Mouse (Mus musculus) heart, postnatal 36 days (tissue): ENCODE results near the gene Fam71f2. TPM values are rescaled to one million over a fixed set of nuclear protein-coding genes. Genes with fewer than 3 reads are reported as not detected.

Source experiments
- DNase-seq, 2 experiments: peaks; one replicate each; pipeline ENCODE4 v3.0.0; 2021 to 2022
- intact Hi-C: fragments of 180-260 bp; cut with DNase I; formaldehyde crosslinking; loops from one replicate; pipeline ENCODE4 v1.15.1; 2025
- total RNA-seq, 2 experiments: library from RNA; stranded (reverse); gene quantifications; 2 replicates each; pipeline ENCODE4 v1.2.3; 2021

The Fam71f2 gene
- total RNA-seq, 2 experiments from 2014 or later = 0.27 TPM; not detected in 1

DNA sequence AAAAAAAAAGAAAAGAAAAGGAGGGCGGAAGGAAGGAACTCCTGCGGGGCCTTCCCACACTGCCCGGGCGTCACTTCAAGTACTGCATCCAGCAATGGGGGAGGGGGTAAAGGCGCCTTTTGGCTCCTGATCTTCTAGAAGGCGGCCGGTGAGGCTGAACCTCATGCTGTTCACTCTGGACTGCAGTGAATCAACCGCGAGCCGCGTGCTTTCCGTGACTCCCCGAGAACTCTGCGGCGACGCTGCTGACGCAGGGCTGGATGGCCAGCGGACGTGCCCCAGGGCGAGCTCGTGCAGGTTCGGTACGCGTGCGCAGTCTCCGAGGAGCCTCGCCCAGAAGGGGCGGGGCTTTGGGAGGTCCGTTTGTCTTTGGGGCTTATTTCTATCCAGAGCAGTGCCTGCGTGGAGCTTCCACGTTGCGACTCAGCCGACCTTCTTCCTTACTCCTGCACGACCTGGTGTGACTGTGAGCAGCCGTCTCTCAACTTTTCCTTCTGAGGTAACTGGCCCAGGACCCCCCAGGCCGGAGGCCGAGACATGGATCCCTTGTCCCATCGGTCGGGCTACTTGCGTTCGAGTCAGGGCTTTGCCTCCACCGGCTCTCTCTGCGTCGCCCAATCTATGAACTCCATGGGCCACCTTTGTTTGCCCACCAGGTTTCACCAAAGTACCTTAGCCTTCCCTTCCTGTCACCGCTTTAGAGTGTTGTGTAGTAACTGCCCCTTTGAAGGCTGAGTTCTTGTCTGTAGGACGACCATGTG is 6.9 kb upstream of the Fam71f2 start, which contains the start of gene Hilpda:
Hilpda (plus strand) TSS at position 177 of the 761 bp plus-strand sequence.
- intact Hi-C loops = no loop called here
- peak; percentile 90 to 93 for DNase-seq

GRCm38 (mm10) chr6:29276746-29277145 is 2.6 kb upstream of the Fam71f2 start:
- DNase-seq = no peak

DNA sequence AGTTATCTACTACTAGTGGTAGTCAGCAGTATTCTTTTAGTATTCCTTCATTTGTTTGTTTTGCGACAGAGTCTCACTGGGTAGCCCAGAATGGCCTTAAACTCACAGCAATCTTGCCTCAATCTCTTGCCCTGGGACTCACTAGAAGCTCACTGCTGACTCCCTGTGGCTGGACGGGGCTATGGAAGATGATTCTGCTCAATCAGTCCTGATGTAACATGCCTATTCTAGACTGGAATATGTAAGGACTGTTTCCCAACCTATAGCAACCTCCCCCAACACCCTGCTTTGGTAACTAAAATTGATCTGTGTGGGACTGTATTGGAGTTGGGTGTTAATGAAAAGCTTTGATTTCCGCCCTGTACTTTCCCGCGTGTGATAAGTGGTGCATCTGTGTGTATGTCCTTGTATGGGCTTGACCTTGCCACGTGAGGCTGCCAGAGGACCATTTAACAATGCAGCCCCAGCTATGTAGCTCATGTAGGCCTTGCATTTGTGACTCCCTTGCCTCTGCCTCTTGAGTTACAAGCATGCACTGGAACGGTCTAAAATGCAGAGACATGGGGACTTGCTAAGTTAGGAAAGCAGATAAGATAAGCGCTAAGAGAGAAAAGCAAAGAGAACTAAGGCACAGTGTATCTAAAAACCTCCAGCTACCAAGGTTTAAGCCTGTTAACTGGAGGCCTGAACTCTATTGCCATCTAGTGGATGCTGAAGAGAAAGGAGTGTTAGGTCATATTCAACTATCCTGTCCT is 703 bp upstream of the Fam71f2 start:
- intact Hi-C loops = loop anchor here (1.0 to 2.0 kb wide), 3 partner anchors 38 to 114 kb away; partner anchors contain the start of gene Rbm28
- peak; percentile 36 to 45 for DNase-seq

More at GRCm38 (mm10) chr6:29276746-29277145, 2.6 kb upstream of the Fam71f2 start:
- intact Hi-C loops = no loop called here

- no peak for DNase-seq
- intact Hi-C loops = no loop called here
Observed at GRCm38 (mm10) chr6:29280671-29281070, 1.3 kb downstream of the Fam71f2 start.

GRCm38 (mm10) chr6:29286870-29287269 is 7.5 kb downstream of the Fam71f2 start:
- DNase-seq = no peak
- intact Hi-C loops = no loop called here

DNA sequence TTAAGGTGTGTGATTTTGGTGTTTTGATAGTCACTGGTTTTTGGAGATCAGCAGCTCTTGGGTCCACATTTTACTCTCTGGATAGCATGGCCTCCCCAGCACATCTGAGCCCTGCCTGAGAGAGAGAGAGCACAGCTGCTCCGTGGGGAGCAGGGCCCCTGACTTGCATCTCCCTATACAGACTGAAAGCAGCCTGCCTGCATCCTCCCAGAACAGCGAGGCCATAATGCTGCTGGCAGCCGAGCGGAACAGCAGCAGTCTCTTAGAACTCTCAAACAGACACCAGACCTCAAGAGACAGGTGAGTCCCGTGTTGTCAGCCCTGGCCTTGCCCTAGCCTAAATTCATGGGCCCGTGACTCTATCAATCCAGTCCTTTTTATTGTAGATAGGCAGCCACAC is 8.1 kb downstream of the Fam71f2 start:
- no peak for DNase-seq
- intact Hi-C loops = no loop called here

DNA sequence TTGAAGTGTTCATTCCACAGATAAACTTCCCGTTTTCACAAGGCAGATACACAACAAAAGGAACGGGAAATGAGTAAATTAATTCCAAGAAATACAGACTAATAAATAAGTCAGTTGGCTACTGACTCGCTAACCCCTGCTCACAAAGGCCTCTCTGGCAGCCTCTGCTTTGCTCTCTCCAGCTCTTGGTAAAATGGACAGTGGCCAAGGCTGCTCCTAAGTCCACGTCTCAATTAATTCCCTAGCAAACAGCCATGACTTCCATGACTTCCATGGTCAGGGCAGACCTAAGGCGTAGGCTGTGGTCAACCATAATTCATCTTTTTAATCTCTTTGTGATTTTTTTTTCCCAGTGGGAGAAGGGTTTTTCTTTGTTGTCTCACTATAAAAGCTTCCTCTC is 8.6 kb downstream of the Fam71f2 start:
- DNase-seq = no peak
- intact Hi-C loops = no loop called here

GRCm38 (mm10) chr6:29288651-29289050 is 9.3 kb downstream of the Fam71f2 start:
- intact Hi-C loops = no loop called here
- DNase-seq = no peak

DNA sequence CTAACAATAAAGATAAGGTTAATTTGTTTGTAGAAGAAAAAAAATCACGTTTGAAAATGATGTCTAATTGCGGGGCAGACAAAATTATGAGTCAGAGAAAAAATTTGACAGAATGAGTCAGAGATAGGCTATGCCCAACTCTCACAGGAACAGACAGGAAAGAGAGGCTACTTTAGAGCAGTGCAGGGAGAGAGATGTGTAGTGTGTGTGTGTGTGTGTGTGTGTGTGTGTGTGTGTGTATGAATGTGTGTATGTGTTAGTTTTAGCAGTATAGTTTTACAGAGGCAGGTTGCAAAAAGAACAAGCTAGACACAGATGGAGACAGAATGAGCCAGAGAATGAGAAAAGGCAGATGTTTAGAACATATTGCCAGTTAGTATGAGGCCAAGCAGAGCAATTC is 19.7 kb downstream of the Fam71f2 start:
- no peak for DNase-seq
- intact Hi-C loops = no loop called here

DNA sequence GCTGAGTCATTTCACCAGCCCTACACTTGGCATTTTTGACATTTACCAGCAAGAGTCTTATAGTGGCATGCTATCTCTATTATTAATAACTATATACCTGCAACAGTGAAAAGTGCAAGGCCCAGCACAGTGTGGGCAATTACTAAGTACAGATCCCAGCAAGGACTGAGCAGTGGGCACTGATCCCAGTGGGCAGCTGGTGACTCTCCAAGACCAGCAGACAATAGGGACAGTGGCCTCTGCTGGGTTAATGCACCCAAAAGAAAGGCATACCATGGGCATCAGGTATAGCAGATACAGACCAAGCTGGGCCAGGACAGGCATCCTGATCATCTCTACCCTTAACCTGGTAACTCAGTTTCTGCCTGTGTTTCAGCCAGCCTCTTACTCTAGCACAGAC is 23.9 kb downstream of the Fam71f2 start:
- no peak for DNase-seq
- intact Hi-C loops = no loop called here

DNA sequence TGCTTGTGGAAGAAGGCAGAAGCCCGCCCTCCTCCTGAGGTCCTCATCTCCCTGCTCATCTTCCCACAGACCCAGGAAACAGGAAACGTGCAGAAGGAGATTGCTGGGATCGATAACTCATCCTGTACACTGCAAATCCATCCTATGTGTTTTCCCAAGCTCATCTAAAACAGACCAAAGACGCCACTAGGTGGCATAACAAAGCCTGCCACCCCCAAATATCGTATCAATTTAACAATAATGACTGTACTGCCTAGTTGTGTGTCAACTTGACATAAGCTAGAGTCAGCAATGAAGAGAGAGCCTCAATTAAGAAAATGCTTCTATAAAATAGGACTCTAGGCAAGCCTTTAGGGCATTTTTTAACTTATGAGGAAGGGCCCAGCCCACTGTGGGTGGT is 24.3 kb downstream of the Fam71f2 start:
- DNase-seq = no peak
- intact Hi-C loops = no loop called here

- no peak for DNase-seq
- intact Hi-C loops = no loop called here
Observed at GRCm38 (mm10) chr6:29305462-29305861, 26.1 kb downstream of the Fam71f2 start.

GRCm38 (mm10) chr6:29308846-29309605 is 29.6 kb downstream of the Fam71f2 start:
- no peak for DNase-seq
- intact Hi-C loops = no loop called here

GRCm38 (mm10) chr6:29313690-29314202 is 34.4 kb downstream of the Fam71f2 start:
- intact Hi-C loops = no loop called here
- DNase-seq = no peak

GRCm38 (mm10) chr6:29317286-29317685 is 37.9 kb downstream of the Fam71f2 start:
- intact Hi-C loops = no loop called here
- DNase-seq = no peak

DNA sequence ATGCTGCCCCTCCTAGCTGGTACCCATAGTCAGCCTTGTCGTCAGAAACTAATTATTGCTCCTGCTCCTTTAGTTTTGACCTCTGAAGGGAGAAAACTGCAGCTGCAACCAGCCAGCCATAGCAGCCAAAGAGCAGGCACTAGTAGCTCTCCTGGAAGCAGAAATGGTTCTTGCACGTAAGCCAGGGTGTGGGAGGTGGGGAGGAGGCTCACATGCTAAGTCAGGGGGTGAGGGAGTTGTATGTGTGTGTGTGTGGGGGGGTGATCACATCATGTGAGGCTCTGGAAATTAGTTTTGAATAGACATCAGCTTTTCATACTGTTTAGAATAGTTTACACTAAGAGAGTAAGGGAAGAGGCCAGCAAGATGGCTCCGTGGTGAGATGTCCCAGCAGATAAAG is 38.5 kb downstream of the Fam71f2 start:
- intact Hi-C loops = no loop called here
- DNase-seq = no peak

- DNase-seq = peak; percentile 3 to 6
- intact Hi-C loops = no loop called here
Observed at GRCm38 (mm10) chr6:29318879-29319278, 39.5 kb downstream of the Fam71f2 start, which contains the start of gene Fam71f1. Gene Fam71f1 (plus strand): TSS chr6:29319140.

DNA sequence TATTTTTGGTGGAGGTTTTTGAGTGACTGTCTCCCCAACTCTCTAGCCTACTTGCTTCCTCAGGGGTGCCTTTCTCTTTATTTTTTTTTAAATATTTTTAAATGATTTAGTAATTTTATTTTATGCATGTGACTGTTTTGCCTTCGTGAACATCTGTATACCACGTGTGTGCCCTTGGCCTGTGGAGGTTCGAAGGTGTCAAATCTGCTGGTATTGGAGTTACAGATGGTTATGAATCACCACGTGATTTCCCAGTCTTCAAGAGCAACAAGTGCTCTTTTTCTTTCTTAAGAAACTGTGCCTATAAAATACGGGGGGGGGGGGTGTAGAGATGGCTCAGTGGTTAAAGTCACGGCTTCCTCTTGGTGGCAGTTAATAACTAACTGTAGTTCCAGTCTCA is 42.2 kb downstream of the Fam71f2 start:
- intact Hi-C loops = no loop called here
- no peak for DNase-seq

DNA sequence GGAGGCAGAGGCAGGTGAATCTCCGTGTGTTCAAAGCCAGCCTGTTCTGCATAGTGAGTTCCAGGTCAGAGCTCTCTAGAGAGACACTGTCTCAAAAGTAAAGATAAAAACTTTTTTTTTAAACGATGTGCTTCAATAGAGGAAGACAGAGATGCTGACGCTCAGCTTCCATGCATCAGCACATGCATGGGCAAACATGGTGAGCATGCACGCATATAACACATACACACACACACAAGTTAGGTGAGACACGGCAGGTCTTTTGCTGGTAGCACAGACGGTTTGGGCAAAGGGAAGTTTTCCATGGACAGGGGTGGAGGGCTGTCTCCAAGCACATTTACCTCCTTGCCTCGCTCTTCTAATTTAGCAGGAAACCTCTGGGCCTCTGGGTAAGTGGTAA is 42.8 kb downstream of the Fam71f2 start:
- intact Hi-C loops = no loop called here
- no peak for DNase-seq

- intact Hi-C loops = no loop called here
- no peak for DNase-seq
Observed at GRCm38 (mm10) chr6:29322735-29323134, 43.3 kb downstream of the Fam71f2 start.

- intact Hi-C loops = no loop called here
- no peak for DNase-seq
Observed at GRCm38 (mm10) chr6:29326961-29327360, 47.6 kb downstream of the Fam71f2 start.
